Comparison of ENCODE assay signal across 8 mouse cellular contexts in genomic region chr17:84182311-84183271, GRCm38 (mm10). TPM values are rescaled to one million over a fixed set of nuclear protein-coding genes. Genes with fewer than 3 reads are reported as not detected.
DNase-seq lines count a peak whose midpoint lies in the region; ATAC-seq and TF ChIP-seq lines count a peak whose summit lies in the region.

No protein-coding gene starts in this region.

- H3K4me3 ChIP-seq in testis, adult 2 months (ENCODE audit: control insufficient read depth, low read depth, low read length) = no peak overlapping the region; the same call in 1 of the 2 replicates
- H3K4me3 ChIP-seq in embryonic facial prominence, embryonic 14.5 days (ENCODE audit: low read depth, low read length) = peak overlapping the region; percentile 39
- no peak overlapping the region for H3K4me3 ChIP-seq in hindbrain, embryonic 11.5 days (ENCODE audit: low read depth, low read length)
- peak overlapping the region; percentile 47 for H3K4me3 ChIP-seq in liver, embryonic 11.5 days (ENCODE audit: low read depth, low read length)
- peak overlapping the region; percentile 25; the same call in 1 of the 2 replicates for H3K4me3 ChIP-seq in neural tube, embryonic 12.5 days

- DNase-seq in testis, postnatal 14 days (ENCODE audit: low spot score) = no peak
- DNase-seq in embryonic facial prominence, embryonic 14.5 days (ENCODE audit: low spot score) = peak; percentile 90
- DNase-seq in hindbrain, embryonic 11.5 days (ENCODE audit: low spot score) = peak; percentile 48
- DNase-seq in liver, embryonic 11.5 days (ENCODE audit: low spot score) = peak; percentile 60
- no peak for DNase-seq in left cerebral cortex, adult 9 months (ENCODE audit: low spot score in 2 of 2)

- H3K4me2 ChIP-seq in embryonic facial prominence, embryonic 14.5 days (ENCODE audit: low read depth, low read length) = peak overlapping the region; percentile 70
- H3K4me2 ChIP-seq in hindbrain, embryonic 11.5 days (replicated peaks; ENCODE audit: low read depth, low read length) = peak overlapping the region; percentile 17
- H3K4me2 ChIP-seq in liver, embryonic 11.5 days = peak overlapping the region; percentile 71
- H3K4me2 ChIP-seq in neural tube, embryonic 12.5 days (replicated peaks) = peak overlapping the region; percentile 52

- TF ChIP-seq POLR2A in testis, adult 2 months (IDR thresholded peaks at IDR 0.05; ENCODE audit: control insufficient read depth, low read depth, low read length) = no peak

- H3K27ac ChIP-seq in testis, adult 2 months (ENCODE audit: control insufficient read depth, insufficient read depth, low read depth, low read length) = peak overlapping the region; percentile 85
- peak overlapping the region; percentile 78 for H3K27ac ChIP-seq in embryonic facial prominence, embryonic 14.5 days (replicated peaks; ENCODE audit: low read depth, low read length)
- peak overlapping the region; percentile 58 for H3K27ac ChIP-seq in hindbrain, embryonic 11.5 days (ENCODE audit: low read depth, low read length)
- peak overlapping the region; percentile 92 for H3K27ac ChIP-seq in liver, embryonic 11.5 days (ENCODE audit: low read depth, low read length)
- peak overlapping the region; percentile 27; the same call in 1 of the 2 replicates for H3K27ac ChIP-seq in neural tube, embryonic 12.5 days

- peaks cover 41% of the 10 kb centered on the region for H3K4me1 ChIP-seq in testis, adult 2 months (ENCODE audit: control insufficient read depth, insufficient read depth, low read length)
- H3K4me1 ChIP-seq in embryonic facial prominence, embryonic 14.5 days (ENCODE audit: control insufficient read depth, insufficient read depth, low read length) = peaks cover 38% of the 10 kb centered on the region
- peaks cover 3% of the 10 kb centered on the region; the same call in 1 of the 2 replicates for H3K4me1 ChIP-seq in hindbrain, embryonic 11.5 days (replicated peaks; ENCODE audit: control insufficient read depth, insufficient read depth, low read length)
- H3K4me1 ChIP-seq in liver, embryonic 11.5 days (replicated peaks; ENCODE audit: control insufficient read depth, insufficient read depth, low read length) = peaks cover 39% of the 10 kb centered on the region
- H3K4me1 ChIP-seq in neural tube, embryonic 12.5 days = peaks cover 39% of the 10 kb centered on the region

- 16% methylated on average over 16 of the region's 16 CpGs for WGBS in embryonic facial prominence, embryonic 14.5 days
- WGBS in hindbrain, embryonic 11.5 days = 27% methylated on average over 16 of the region's 16 CpGs
- WGBS in liver, embryonic 11.5 days = 15% methylated on average over 16 of the region's 16 CpGs
- WGBS in neural tube, embryonic 12.5 days = 20% methylated on average over 16 of the region's 16 CpGs

- ATAC-seq in embryonic facial prominence, embryonic 14.5 days (ENCODE audit: low read depth) = no peak
- ATAC-seq in hindbrain, embryonic 11.5 days (ENCODE audit: low FRiP score) = no peak
- ATAC-seq in liver, embryonic 11.5 days (replicated peaks; ENCODE audit: low FRiP score) = no peak
- ATAC-seq in neural tube, embryonic 12.5 days (ENCODE audit: low FRiP score, low read depth) = no peak
- ATAC-seq in frontal cortex, adult (ENCODE audit: low TSS enrichment) = no peak

- H3K9ac ChIP-seq in embryonic facial prominence, embryonic 14.5 days (ENCODE audit: low read depth, low read length) = peak overlapping the region; percentile 60
- H3K9ac ChIP-seq in hindbrain, embryonic 11.5 days (ENCODE audit: low read depth, low read length) = peak overlapping the region; percentile 19; the same call in 1 of the 2 replicates
- H3K9ac ChIP-seq in liver, embryonic 11.5 days (ENCODE audit: low read depth, low read length) = peak overlapping the region; percentile 66
- H3K9ac ChIP-seq in neural tube, embryonic 12.5 days = peak overlapping the region; percentile 10

- H3K36me3 ChIP-seq in testis, adult 2 months (ENCODE audit: control insufficient read depth, insufficient read depth, low read length) = no peaks in the 10 kb centered on the region
- H3K36me3 ChIP-seq in embryonic facial prominence, embryonic 14.5 days (ENCODE audit: control insufficient read depth, insufficient read depth, low read length) = peaks cover 21% of the 10 kb centered on the region
- no peaks in the 10 kb centered on the region; the same call in 1 of the 2 replicates for H3K36me3 ChIP-seq in hindbrain, embryonic 11.5 days (ENCODE audit: control insufficient read depth, insufficient read depth, low read length)
- peaks cover 17% of the 10 kb centered on the region for H3K36me3 ChIP-seq in liver, embryonic 11.5 days (ENCODE audit: control insufficient read depth, insufficient read depth, low read length)
- H3K36me3 ChIP-seq in neural tube, embryonic 12.5 days = peaks cover 5% of the 10 kb centered on the region; the same call in 1 of the 2 replicates

- no peaks in the 10 kb centered on the region for H3K27me3 ChIP-seq in testis, adult 2 months (ENCODE audit: control insufficient read depth, insufficient read depth, low read length)
- no peaks in the 10 kb centered on the region for H3K27me3 ChIP-seq in embryonic facial prominence, embryonic 14.5 days (replicated peaks; ENCODE audit: control insufficient read depth, insufficient read depth, low read length)
- H3K27me3 ChIP-seq in hindbrain, embryonic 11.5 days (ENCODE audit: control insufficient read depth, insufficient read depth, low read length) = peaks cover 3% of the 10 kb centered on the region; the same call in 1 of the 2 replicates
- H3K27me3 ChIP-seq in liver, embryonic 11.5 days (replicated peaks; ENCODE audit: control insufficient read depth, insufficient read depth, low read length) = no peaks in the 10 kb centered on the region
- peaks cover 8% of the 10 kb centered on the region for H3K27me3 ChIP-seq in neural tube, embryonic 12.5 days (replicated peaks)

- no peak for TF ChIP-seq CTCF in testis, adult 2 months (IDR thresholded peaks at IDR 0.05; ENCODE audit: control insufficient read depth, insufficient read depth, insufficient replicate concordance, low read depth, low read length)

- H3K9me3 ChIP-seq in embryonic facial prominence, embryonic 14.5 days (ENCODE audit: control insufficient read depth, low read length) = no peaks in the 10 kb centered on the region
- H3K9me3 ChIP-seq in hindbrain, embryonic 11.5 days (ENCODE audit: control insufficient read depth, low read length) = no peaks in the 10 kb centered on the region
- H3K9me3 ChIP-seq in liver, embryonic 11.5 days (ENCODE audit: control insufficient read depth, low read length) = no peaks in the 10 kb centered on the region
- H3K9me3 ChIP-seq in neural tube, embryonic 12.5 days = no peaks in the 10 kb centered on the region

RNA-seq across cellular contexts. Expression of gene Zfp36l2, which starts 5.2 kb away (rescaled TPM):
- 5.4 and 6.2 TPM in 2 replicates for polyA plus RNA-seq in testis, adult 2 months (2012; rRNA removed)
- 25.4 and 25.5 TPM in 2 replicates for polyA plus RNA-seq in embryonic facial prominence, embryonic 14.5 days (2014; fragmentation: Nextera tagmentation; extraction: Ambion mirVana)
- polyA plus RNA-seq in hindbrain, embryonic 11.5 days (2014; fragmentation: Nextera tagmentation; extraction: Ambion mirVana) = 15.8 and 16.0 TPM in 2 replicates
- 24.7 and 26.7 TPM in 2 replicates for polyA plus RNA-seq in liver, embryonic 11.5 days (2014; fragmentation: Nextera tagmentation; extraction: Ambion mirVana)
- polyA plus RNA-seq in neural tube, embryonic 12.5 days (2016; fragmentation: Nextera tagmentation; extraction: Ambion mirVana) = 12.5 and 13.4 TPM in 2 replicates

Comparison
In these comparisons a context has a peak if more than half of its experiments do, and no peak if none do; other contexts are left out.
1. H3K27ac ChIP-seq: peak in every context shown above with its lines; median percentile 92 in liver, embryonic 11.5 days; 85 in testis, adult 2 months; 78 in embryonic facial prominence, embryonic 14.5 days; 58 in hindbrain, embryonic 11.5 days; 27 in neural tube, embryonic 12.5 days.
2. H3K4me3 ChIP-seq: peak in embryonic facial prominence, embryonic 14.5 days (single experiment), liver, embryonic 11.5 days (single experiment) and neural tube, embryonic 12.5 days (single experiment); none in testis, adult 2 months (single experiment) and hindbrain, embryonic 11.5 days (single experiment).
3. DNase-seq: peak in embryonic facial prominence, embryonic 14.5 days (single experiment), hindbrain, embryonic 11.5 days (single experiment) and liver, embryonic 11.5 days (single experiment); none in testis, postnatal 14 days (single experiment) and left cerebral cortex, adult 9 months (0 of 2).
4. H3K4me2 ChIP-seq: peak in every context shown above with its lines; median percentile 71 in liver, embryonic 11.5 days; 70 in embryonic facial prominence, embryonic 14.5 days; 52 in neural tube, embryonic 12.5 days; 17 in hindbrain, embryonic 11.5 days.
5. H3K9ac ChIP-seq: peak in every context shown above with its lines; median percentile 66 in liver, embryonic 11.5 days; 60 in embryonic facial prominence, embryonic 14.5 days; 19 in hindbrain, embryonic 11.5 days; 10 in neural tube, embryonic 12.5 days.